Mouse (Mus musculus): Measurements from ENCODE around the gene Ptger1. TPM values are rescaled to one million over a fixed set of nuclear protein-coding genes. Genes with fewer than 3 reads are reported as not detected.

The Ptger1 gene
- polyA plus RNA-seq, 1 experiment = 0.16 TPM

DNA sequence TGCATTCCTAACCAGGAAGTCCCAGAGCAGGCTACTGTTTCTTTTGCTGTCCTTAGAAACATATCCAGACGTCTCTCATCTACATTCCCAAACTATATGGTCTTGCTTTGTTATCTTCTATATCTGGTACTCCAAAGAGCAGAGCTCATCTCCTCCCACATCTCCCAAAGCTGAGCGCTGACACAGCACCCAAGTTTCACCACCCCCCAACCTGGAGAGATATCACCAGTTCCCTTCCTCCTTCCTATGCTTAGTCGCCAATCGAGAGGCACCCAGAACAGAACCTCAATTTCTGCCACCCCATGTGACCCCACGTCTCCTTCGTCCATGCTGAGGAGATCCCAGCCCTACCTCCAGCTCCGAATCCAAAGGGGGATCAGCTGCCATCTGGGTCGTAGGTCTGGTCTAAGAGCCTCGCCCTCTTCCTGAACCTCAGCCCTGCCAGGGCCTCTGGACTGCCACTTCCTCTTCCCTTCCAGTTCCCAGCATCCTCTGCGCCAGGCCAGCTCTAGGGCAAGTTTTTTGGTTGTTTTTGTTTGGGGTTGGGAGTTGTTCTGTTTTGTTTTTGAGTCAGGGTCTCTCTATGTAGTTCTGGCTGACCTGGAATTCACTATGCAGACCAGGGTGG lies 27.2 kb downstream of the Ptger1 start:
- H3K4me1 ChIP-seq (ENCODE audit: control insufficient read depth, insufficient read depth, low read length) = peaks cover 32% of the 10 kb centered on the region
- peak overlapping the region; percentile 98 for H3K27ac ChIP-seq (ENCODE audit: insufficient read depth, low read depth, low read length)
- H3K4me3 ChIP-seq (ENCODE audit: insufficient read depth, low read length) = peak overlapping the region; percentile 68
- TF ChIP-seq POLR2A (IDR thresholded peaks at IDR 0.05; ENCODE audit: borderline replicate concordance, low read depth, low read length) (0 out of 2 replicates have a peak, but pooled peaks have one; percentile 24), CTCF (IDR thresholded peaks at IDR 0.05; ENCODE audit: low read depth, low read length) (no peak; the same call in 1 of the 2 replicates)

DNA sequence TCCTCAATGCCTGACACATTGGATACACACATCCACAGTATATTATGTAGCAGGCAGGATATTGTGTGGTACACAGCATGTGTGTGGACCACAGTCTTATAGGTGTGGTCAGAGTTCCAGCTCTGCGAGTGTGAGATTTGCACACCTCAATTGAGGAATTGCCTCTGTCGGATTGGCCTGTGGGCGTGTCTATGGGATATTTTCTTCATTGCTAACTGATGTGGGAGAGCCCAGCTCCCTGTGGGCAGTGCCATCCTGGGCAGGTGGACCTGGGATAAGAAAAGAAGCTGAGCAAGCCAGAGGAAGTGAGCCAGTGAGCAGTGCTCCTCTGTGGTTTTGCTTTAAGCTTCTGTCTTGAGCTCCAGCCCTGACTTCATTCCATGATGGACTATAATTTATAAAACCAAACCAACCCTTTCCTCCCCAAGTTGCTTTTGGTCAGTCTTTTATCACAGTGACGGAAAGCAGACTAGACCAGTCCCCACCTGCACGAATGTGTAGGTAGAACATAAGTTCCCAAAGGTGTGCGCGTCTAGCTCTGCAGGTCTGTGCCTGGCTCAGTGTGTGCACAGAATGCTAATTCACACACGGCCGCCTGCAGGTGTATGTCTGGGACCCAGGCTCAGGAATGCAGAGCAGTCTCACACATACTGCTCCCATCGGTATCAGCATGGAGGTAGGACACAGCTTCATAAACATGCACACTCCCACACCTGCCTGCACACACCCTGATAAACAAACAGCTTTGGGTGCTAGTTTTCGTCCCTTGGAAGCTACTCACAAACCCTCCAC lies 28.1 kb downstream of the Ptger1 start:
- Histone ChIP-seq H3K27ac (ENCODE audit: insufficient read depth, low read depth, low read length) (peak overlapping the region; percentile 98), H3K4me3 (ENCODE audit: insufficient read depth, low read length) (peak overlapping the region; percentile 21), H3K4me1 (ENCODE audit: control insufficient read depth, insufficient read depth, low read length) (peaks cover 35% of the 10 kb centered on the region)
- TF ChIP-seq CTCF (IDR thresholded peaks at IDR 0.05; ENCODE audit: low read depth, low read length) (no peak), POLR2A (IDR thresholded peaks at IDR 0.05; ENCODE audit: borderline replicate concordance, low read depth, low read length) (no peak)

- H3K4me1 ChIP-seq (ENCODE audit: control insufficient read depth, insufficient read depth, low read length) = peaks cover 42% of the 10 kb centered on the region
- H3K27ac ChIP-seq (ENCODE audit: insufficient read depth, low read depth, low read length) = peak overlapping the region; percentile 98
- H3K4me3 ChIP-seq (ENCODE audit: insufficient read depth, low read length) = peak overlapping the region; percentile 21
- TF ChIP-seq POLR2A (IDR thresholded peaks at IDR 0.05; ENCODE audit: borderline replicate concordance, low read depth, low read length) (no peak), CTCF (IDR thresholded peaks at IDR 0.05; ENCODE audit: low read depth, low read length) (no peak)
Observed at GRCm38 (mm10) chr8:83695351-83696106, 29.1 kb downstream of the Ptger1 start.

DNA sequence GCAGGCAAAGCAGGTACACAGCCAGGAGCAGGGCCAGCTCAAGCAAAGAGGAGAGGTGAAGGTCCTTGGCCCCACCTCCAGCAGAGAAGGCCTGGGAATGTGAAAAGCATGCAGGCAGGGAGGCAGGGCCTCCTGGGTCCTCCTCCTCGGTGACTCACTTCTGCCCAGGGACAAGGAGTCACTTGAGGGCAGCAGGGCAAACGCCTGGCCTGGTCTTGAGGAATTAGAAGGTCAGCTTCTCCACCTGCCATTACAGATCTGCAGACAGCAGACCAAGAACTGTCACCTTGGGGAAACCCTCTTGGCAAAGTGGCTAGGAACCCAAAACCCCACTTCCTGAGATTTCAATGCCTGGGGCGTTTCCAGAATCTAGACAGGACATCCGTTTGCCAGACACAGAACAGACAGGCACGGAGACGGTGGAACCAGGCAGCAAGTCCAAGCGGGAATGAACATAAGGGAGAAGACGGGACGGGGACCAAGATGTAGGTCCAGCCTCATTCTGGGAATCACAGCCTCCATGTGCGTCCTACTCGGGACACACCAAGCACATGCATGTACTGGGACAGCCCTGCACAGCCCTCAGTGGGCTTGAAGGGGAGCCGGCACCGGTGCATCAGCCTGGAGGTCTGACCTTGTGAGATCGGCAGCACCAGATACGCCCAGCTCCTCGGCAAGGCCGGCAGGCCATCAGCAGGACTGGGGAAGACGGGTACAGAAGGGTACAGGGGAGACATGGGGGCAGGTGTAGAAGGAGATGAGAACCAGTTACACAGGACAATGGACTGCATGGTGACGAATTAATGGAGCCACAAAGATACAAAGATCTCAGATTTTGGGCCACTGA lies 31.1 kb downstream of the Ptger1 start:
- TF ChIP-seq POLR2A (IDR thresholded peaks at IDR 0.05; ENCODE audit: borderline replicate concordance, low read depth, low read length) (no peak), CTCF (IDR thresholded peaks at IDR 0.05; ENCODE audit: low read depth, low read length) (no peak)
- peaks cover 44% of the 10 kb centered on the region for H3K4me1 ChIP-seq (ENCODE audit: control insufficient read depth, insufficient read depth, low read length)
- H3K27ac ChIP-seq (ENCODE audit: insufficient read depth, low read depth, low read length) = peak overlapping the region; percentile 87
- H3K4me3 ChIP-seq (ENCODE audit: insufficient read depth, low read length) = peak overlapping the region; percentile 96

DNA sequence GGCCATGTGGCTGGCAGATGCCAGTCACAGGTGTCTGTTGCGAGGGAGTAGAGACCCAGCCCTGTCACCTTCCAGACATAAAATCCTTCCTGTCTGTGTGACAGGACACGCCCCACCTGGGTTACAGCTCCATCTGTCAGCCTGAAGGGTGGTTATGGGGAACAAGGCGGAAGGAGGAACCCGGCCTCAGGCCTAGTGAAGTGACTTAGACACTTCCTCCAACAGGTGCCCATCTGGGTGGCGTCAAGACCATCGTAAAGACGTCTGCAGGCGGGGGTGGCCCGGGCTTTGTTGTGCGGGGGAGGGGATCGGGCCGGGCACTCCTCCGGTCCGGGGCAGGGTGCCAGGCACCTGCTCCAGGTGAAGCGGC lies 31.8 kb downstream of the Ptger1 start:
- Histone ChIP-seq H3K4me3 (ENCODE audit: insufficient read depth, low read length) (peak overlapping the region; percentile 96), H3K4me1 (ENCODE audit: control insufficient read depth, insufficient read depth, low read length) (peaks cover 37% of the 10 kb centered on the region), H3K27ac (ENCODE audit: insufficient read depth, low read depth, low read length) (peak overlapping the region; percentile 87)
- TF ChIP-seq POLR2A (IDR thresholded peaks at IDR 0.05; ENCODE audit: borderline replicate concordance, low read depth, low read length) (no peak), CTCF (IDR thresholded peaks at IDR 0.05; ENCODE audit: low read depth, low read length) (no peak)

DNA sequence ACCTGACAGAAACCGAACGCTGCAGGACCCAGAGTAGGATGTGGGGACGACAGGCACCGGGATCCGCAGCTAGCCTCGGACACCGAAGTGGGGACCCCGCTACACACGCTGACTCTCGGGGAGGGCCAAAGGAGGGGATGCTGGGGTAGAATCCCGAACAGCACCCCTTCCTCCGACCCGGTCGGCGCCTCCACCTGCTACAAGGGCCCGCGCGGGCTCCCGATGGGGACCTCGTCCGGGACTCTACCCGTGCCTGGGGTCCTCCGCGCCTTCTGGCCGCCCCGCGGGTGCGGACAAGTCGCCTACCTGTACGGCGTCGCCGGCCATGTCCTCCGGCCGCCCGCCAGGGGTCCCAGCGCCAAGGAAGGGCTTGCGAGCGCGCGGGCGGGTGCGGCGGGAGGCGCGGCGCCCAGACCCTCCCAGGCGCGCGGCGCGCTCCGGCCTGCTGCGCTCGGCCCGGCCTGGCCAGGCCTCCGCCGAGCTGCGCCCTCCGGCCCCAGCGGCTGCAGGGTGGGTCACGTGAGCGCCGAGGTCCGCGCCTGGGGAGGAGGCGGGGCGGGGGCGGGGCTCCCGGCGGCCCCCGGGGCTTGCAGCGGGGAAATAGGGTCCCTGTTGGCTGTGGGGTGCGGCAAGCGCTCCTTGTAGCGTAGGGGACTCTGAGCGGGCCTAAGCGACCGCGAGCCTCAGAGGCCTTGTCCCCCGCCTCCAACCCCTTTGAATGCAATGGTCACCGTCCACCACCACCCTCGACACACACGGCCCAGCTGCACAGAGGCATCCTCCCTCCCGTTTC lies 32.4 kb downstream of the Ptger1 start, which contains the start of gene Pkn1:
TSS of gene Pkn1 (minus strand) at position 519 of the 793 bp plus-strand sequence.
- H3K4me3 ChIP-seq (ENCODE audit: insufficient read depth, low read length) = peak within 1 kb of the TSS; percentile 96
- TF ChIP-seq CTCF (IDR thresholded peaks at IDR 0.05; ENCODE audit: low read depth, low read length) (no peak), POLR2A (IDR thresholded peaks at IDR 0.05; ENCODE audit: borderline replicate concordance, low read depth, low read length) (peak; percentile 50; the same call in 1 of the 2 replicates)
- peak within 1 kb of the TSS; percentile 87 for H3K27ac ChIP-seq (ENCODE audit: insufficient read depth, low read depth, low read length)
- H3K4me1 ChIP-seq (ENCODE audit: control insufficient read depth, insufficient read depth, low read length) = peaks cover 35% of the 10 kb centered on the region

DNA sequence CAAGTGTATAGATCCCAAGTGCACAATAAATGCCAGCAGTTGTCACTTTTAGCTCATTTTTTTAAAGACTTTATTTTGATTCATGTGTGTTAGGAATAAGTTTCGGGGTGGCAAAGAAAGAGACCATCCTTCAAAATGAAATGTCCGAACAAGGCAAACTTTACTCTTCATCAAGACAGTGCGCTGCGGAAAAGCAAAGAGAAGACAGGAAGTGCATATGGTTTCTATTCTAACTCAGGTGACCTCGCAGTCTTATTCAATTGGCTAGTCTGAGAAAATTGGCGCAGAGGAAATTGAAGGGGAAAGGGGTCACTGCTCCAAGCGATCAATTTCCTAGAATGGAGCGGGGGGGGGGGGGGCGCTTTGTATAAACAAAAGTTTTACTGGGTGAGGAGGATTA lies 33.1 kb downstream of the Ptger1 start:
- peak overlapping the region; percentile 82 for H3K4me3 ChIP-seq (ENCODE audit: insufficient read depth, low read length)
- peak overlapping the region; percentile 75 for H3K27ac ChIP-seq (ENCODE audit: insufficient read depth, low read depth, low read length)
- H3K4me1 ChIP-seq (ENCODE audit: control insufficient read depth, insufficient read depth, low read length) = peaks cover 28% of the 10 kb centered on the region
- no peak for TF ChIP-seq POLR2A (IDR thresholded peaks at IDR 0.05; ENCODE audit: borderline replicate concordance, low read depth, low read length)
- TF ChIP-seq CTCF (IDR thresholded peaks at IDR 0.05; ENCODE audit: low read depth, low read length) = no peak

DNA sequence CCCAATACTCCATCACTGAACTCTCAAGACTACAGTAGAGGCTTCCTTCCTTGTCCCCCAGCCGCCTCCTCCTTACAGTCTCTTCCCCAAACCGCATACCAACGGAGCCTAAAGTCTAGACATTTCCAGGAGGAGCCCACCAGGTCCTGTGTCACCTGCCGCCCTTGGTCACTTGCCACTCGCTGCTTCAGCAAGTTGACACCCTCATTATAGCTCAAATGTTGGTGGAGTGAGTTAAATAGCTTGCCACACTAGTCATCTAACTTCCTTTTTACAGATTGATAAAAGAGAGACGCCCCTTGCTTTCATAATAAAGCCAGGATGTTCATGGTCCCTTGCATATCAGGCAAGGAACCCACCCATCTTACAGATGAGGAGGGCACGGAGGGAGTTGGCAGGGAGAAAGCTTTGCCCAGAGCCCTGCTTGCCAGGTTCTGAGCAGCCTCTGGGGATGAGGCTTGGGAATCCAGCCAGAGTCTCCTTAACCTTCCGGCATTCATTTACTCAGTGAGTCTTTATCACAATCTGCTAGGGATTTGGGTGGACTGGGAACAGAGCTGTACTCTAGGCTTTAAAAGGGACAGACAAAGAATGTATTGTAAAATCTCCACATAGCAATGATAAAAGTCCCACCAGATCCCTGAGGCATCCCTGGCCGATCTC lies 34.1 kb downstream of the Ptger1 start:
- no peak for TF ChIP-seq POLR2A (IDR thresholded peaks at IDR 0.05; ENCODE audit: borderline replicate concordance, low read depth, low read length)
- no peak for TF ChIP-seq CTCF (IDR thresholded peaks at IDR 0.05; ENCODE audit: low read depth, low read length)
- Histone ChIP-seq H3K4me3 (ENCODE audit: insufficient read depth, low read length) (no peak overlapping the region), H3K4me1 (ENCODE audit: control insufficient read depth, insufficient read depth, low read length) (peaks cover 21% of the 10 kb centered on the region), H3K27ac (ENCODE audit: insufficient read depth, low read depth, low read length) (no peak overlapping the region)
